Mouse (Mus musculus) small intestine, adult 2 months (tissue): ENCODE data around the gene Gm20671. TPM values are rescaled to one million over a fixed set of nuclear protein-coding genes. Genes with fewer than 3 reads are reported as not detected.
"Not testable (repeated sequence)": the region's sequence is repeated elsewhere in the genome, so short reads cannot be mapped to it uniquely, and the experiment has no call there.

Experiments
- H3K27ac ChIP-seq: fragments of 200-500 bp; 2 replicates; pipeline ENCODE4 v1.5.1; 2012; ENCODE audit warnings: low read depth, low read length, control low read depth, inconsistent platforms; ENCODE audit not compliant: insufficient read depth
- H3K27me3 ChIP-seq: fragments of 200-500 bp; 2 replicates; pipeline ENCODE4 v1.6.1; 2012; ENCODE audit warnings: mild to moderate bottlenecking, moderate library complexity, low read length, inconsistent platforms; ENCODE audit not compliant: control insufficient read depth, insufficient read depth
- H3K36me3 ChIP-seq: fragments of 200-500 bp; 2 replicates; pipeline ENCODE4 v1.6.1; 2012; ENCODE audit warnings: mild to moderate bottlenecking, low read length, control low read depth, inconsistent platforms; ENCODE audit not compliant: control insufficient read depth, insufficient read depth
- H3K4me1 ChIP-seq: fragments of 200-500 bp; 2 replicates; pipeline ENCODE4 v1.6.1; 2012; ENCODE audit warnings: low read length, inconsistent platforms, mixed read lengths; ENCODE audit not compliant: control insufficient read depth, insufficient read depth, insufficient read length
- H3K4me3 ChIP-seq: fragments of 200-500 bp; 2 replicates; pipeline ENCODE4 v1.5.1; 2012; ENCODE audit warnings: low read depth, mild to moderate bottlenecking, control low read depth, inconsistent platforms, low read length, moderate library complexity
- CTCF ChIP-seq: fragments of 200-500 bp; IDR thresholded peaks from 2 replicates; pipeline ENCODE4 v1.5.1; 2012; ENCODE audit warnings: low read depth, mild to moderate bottlenecking, control low read depth, inconsistent platforms, low read length, moderate library complexity, mixed read lengths; ENCODE audit not compliant: insufficient replicate concordance, insufficient read length; ENCODE audit errors: extremely low read depth
- POLR2A ChIP-seq: fragments of 200-500 bp; IDR thresholded peaks from 2 replicates; pipeline ENCODE4 v1.6.1; 2012; ENCODE audit warnings: low read depth, mild to moderate bottlenecking, control low read depth, inconsistent platforms, low read length, moderate library complexity
- WGBS: fragments of 180-500 bp; shearing (Covaris S2); methylation state at CpG from one replicate; pipeline ENCODE4 v1.1.7; 2018; 5-methylcytosine and 5-hydroxymethylcytosine counted together
- polyA plus RNA-seq: library from polyadenylated mRNA; depleted of rRNA; stranded (reverse); fragments of >200 nt; gene quantifications from 2 replicates; pipeline ENCODE4 v1.2.3, GENCODE M21; 2012

Gene Gm20671
- polyA plus RNA-seq, 1 experiment: 17.1 TPM

GRCm38 (mm10) chr5:32728851-32729250 lies 98.1 kb downstream of the Gm20671 start:
- TF ChIP-seq POLR2A (no peak), CTCF (no peak)
- Histone ChIP-seq H3K27ac (no peak overlapping the region), H3K27me3 (no peaks in the 10 kb centered on the region), H3K4me3 (no peak overlapping the region), H3K4me1 (peaks cover 28% of the 10 kb centered on the region), H3K36me3 (peaks cover 4% of the 10 kb centered on the region)
- 51% methylated on average over 8 of the region's 8 CpGs for WGBS

DNA sequence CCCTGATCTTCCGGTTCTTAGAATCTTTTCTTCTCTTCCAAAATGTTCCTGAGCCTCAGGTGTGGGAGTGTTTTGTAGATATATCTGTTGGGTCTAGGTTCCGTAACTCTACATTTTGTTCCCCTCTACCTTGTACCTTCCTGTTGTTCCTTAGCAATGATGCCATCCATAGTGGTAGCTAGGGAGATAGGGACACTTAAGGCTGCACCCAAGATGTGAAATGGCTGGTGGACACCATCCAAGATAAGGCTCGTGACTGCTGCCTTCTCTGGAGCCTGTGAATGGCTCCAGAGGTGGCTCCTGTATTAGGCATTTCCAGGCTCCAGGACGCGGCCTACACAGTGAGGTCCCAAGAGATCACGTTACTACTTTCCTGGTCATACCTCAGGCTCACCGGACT lies 98.6 kb downstream of the Gm20671 start:
- Histone ChIP-seq H3K27me3 (no peaks in the 10 kb centered on the region), H3K4me3 (no peak overlapping the region), H3K36me3 (no peaks in the 10 kb centered on the region; the same call in none of the 2 replicates), H3K27ac (no peak overlapping the region), H3K4me1 (peaks cover 33% of the 10 kb centered on the region)
- WGBS: 75% methylated on average over 7 of the region's 7 CpGs
- TF ChIP-seq CTCF (no peak), POLR2A (no peak)

GRCm38 (mm10) chr5:32725397-32725796 lies 101.5 kb downstream of the Gm20671 start:
- H3K27ac ChIP-seq: peak overlapping the region; percentile 68

GRCm38 (mm10) chr5:32723981-32724380 lies 102.9 kb downstream of the Gm20671 start:
- 45% methylated on average over 7 of the region's 7 CpGs for WGBS

More at GRCm38 (mm10) chr5:32725397-32725796, 101.5 kb downstream of the Gm20671 start:
- not testable (repeated sequence) for H3K27me3 ChIP-seq, H3K4me3 ChIP-seq, H3K36me3 ChIP-seq
- H3K4me1 ChIP-seq: peaks cover 50% of the 10 kb centered on the region
- 25% methylated on average over 3 of the region's 3 CpGs for WGBS

DNA sequence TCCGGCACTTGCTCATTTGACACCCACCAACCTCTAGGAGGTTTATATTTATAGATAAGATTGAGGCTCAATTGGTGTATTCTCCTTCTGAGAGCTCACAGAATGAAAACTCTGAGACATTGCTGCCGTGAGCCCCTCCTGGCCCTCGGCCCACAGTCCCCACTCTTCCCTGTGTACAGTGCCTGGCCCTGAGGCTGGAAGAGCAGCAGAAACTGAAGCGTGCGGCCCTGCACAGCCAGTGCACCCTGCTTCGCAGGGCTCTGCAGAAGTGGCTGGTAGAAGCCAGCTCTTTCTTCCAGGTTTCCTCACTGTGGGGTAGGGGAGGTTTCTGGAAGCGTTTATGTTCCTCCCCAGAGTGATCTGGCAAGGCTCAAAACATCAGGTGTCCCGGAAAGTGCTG lies 104.2 kb downstream of the Gm20671 start:
- H3K4me3 ChIP-seq, H3K36me3 ChIP-seq, H3K27me3 ChIP-seq: not testable (repeated sequence)
- WGBS: 50% methylated on average over 8 of the region's 8 CpGs
- Histone ChIP-seq H3K4me1 (peaks cover 48% of the 10 kb centered on the region), H3K27ac (peak overlapping the region; percentile 79)

More at GRCm38 (mm10) chr5:32723981-32724380, 102.9 kb downstream of the Gm20671 start:
- no peaks in the 10 kb centered on the region for H3K36me3 ChIP-seq
- TF ChIP-seq CTCF: no peak
- TF ChIP-seq POLR2A: no peak
- no peaks in the 10 kb centered on the region for H3K27me3 ChIP-seq
- no peak overlapping the region for H3K4me3 ChIP-seq
- peaks cover 55% of the 10 kb centered on the region for H3K4me1 ChIP-seq
- peak overlapping the region; percentile 79 for H3K27ac ChIP-seq

DNA sequence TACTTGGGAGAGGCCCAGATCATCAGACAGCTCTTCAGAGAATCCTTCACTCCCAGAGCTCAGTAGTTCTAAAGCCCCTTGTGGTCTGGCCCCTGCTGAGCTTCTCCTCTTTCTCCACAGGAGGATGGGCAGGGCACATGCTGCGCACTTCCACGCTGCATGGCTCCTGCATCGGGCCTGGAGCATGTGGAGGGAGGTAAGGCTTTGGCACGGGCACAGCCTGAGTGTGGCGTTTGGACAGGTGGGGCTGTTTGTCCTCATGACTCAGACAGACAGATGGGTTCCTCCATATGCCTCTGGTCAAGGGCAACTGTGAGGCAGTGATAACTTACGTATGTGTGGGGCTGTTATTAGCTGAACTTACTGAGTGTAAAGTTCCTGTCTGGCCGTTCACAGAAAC lies 104.6 kb downstream of the Gm20671 start:
- peaks cover 46% of the 10 kb centered on the region for H3K4me1 ChIP-seq
- H3K27me3 ChIP-seq: no peaks in the 10 kb centered on the region
- H3K27ac ChIP-seq: peak overlapping the region; percentile 79
- TF ChIP-seq POLR2A: no peak
- TF ChIP-seq CTCF: no peak
- H3K4me3 ChIP-seq: no peak overlapping the region
- H3K36me3 ChIP-seq: no peaks in the 10 kb centered on the region
- WGBS: 32% methylated on average over 7 of the region's 7 CpGs

DNA sequence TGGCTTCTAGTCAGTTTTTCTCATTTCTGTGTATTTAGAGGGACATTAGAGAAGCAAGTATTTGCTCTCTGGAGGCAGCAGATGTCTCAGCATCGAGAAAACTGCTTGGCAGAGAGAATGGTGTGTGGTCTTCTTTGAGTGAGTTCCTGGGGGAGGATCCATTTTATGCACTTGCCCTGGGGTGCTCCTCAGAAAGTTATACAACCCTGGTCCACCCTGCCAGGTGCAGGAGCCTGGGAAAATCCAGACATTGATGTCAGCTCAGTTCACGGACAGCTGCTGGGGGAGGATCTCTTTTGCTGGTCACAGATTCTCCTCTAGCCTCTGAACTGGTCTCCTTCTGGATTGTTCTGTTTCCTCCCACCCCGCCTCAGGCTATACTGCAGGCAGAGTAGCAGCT lies 105.6 kb downstream of the Gm20671 start:
- Histone ChIP-seq H3K27me3 (no peaks in the 10 kb centered on the region), H3K36me3 (no peaks in the 10 kb centered on the region), H3K4me1 (peaks cover 44% of the 10 kb centered on the region), H3K27ac (0 out of 2 replicates have a peak overlapping the region, but pooled peaks have one; percentile 79), H3K4me3 (no peak overlapping the region)
- WGBS: 29% methylated on average over 3 of the region's 3 CpGs
- no peak for TF ChIP-seq CTCF
- TF ChIP-seq POLR2A: no peak

- no peak overlapping the region for H3K4me3 ChIP-seq
- WGBS: 87% methylated on average over 9 of the region's 9 CpGs
- H3K4me1 ChIP-seq: peaks cover 42% of the 10 kb centered on the region
- TF ChIP-seq POLR2A (no peak), CTCF (no peak)
- H3K27ac ChIP-seq: no peak overlapping the region
- no peaks in the 10 kb centered on the region for H3K36me3 ChIP-seq
- no peaks in the 10 kb centered on the region for H3K27me3 ChIP-seq
Observed at GRCm38 (mm10) chr5:32720416-32720815, 106.5 kb downstream of the Gm20671 start.
